ENCODE assay signal across 29 mouse cellular contexts in the genomic region with DNA sequence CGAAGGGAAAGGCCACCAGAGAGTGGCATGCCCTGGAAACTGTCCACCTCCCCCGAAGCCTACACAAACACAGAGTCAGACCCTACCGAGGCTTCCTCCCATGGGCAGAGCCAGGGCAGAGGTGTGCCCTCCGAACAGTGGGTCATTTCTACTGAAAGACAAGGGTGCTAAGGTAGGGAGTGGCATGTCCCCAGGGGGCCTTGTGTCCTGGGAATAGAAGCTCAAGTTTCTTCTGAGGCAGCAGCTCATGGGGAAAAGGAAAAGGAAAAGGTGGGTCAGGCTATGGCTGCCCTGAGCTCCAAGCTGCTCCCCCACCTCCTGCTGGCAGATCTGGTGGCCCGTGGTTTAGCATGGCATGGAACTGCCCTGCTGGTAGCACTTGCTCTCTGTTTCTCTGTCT.
DNase-seq lines count a peak whose midpoint lies in the region; ATAC-seq and TF ChIP-seq lines count a peak whose summit lies in the region.
"Had no signal": no experiment of that assay in that cellular context is flagged by ENCODE, and none has a peak within 500 bp of the region (broad histone marks: within the 10 kb centered on the region; RNA-seq: fewer than 3 reads in every experiment).

No protein-coding gene starts in this region.

- H3K9ac ChIP-seq in CH12.LX (ENCODE audit: insufficient read depth, low read depth) = peak overlapping the region; percentile 11; the same call in 1 of the 2 replicates
- H3K9ac ChIP-seq: forebrain, embryonic 13.5 days; heart, embryonic 15.5 days; hindbrain, embryonic 12.5 days; intestine, embryonic 15.5 days; limb, embryonic 15.5 days; liver, embryonic 13.5 days; lung, embryonic 14.5 days; stomach, embryonic 15.5 days had no signal

- TF ChIP-seq POLR2A in CH12.LX (IDR thresholded peaks at IDR 0.05; ENCODE audit: low read depth, low read length) = no peak

- H3K27me3 ChIP-seq in CH12.LX (replicated peaks) = no peaks in the 10 kb centered on the region
- H3K27me3 ChIP-seq: forebrain, embryonic 13.5 days; heart, embryonic 15.5 days; hindbrain, embryonic 12.5 days; intestine, embryonic 15.5 days; limb, embryonic 15.5 days; liver, embryonic 13.5 days; Patski; stomach, embryonic 15.5 days had no signal

- no peak for TF ChIP-seq RAD21 in CH12.LX (IDR thresholded peaks at IDR 0.05; ENCODE audit: low read depth, low read length)

- H3K9me3 ChIP-seq in CH12.LX (replicated peaks; ENCODE audit: low read length) = no peaks in the 10 kb centered on the region
- H3K9me3 ChIP-seq: forebrain, embryonic 13.5 days; G1E; heart, embryonic 15.5 days; hindbrain, embryonic 12.5 days; intestine, embryonic 15.5 days; limb, embryonic 15.5 days; liver, embryonic 13.5 days; stomach, embryonic 15.5 days had no signal

- intact Hi-C loops in gastrocnemius, adult 2 months (cut with DNase I) = loop anchor here (5.0 kb wide), 1 partner anchor 77 kb away; a partner anchor contains a TSS

- ATAC-seq in megakaryocyte-erythroid progenitor cell, adult 5-6 weeks (replicated peaks; ENCODE audit: low FRiP score, low TSS enrichment, poor library complexity, severe bottlenecking) = no peak
- ATAC-seq: forebrain, embryonic 13.5 days; hindbrain, postnatal 0 days; intestine, embryonic 15.5 days; Patski had no signal

- H3K4me3 ChIP-seq in gastrocnemius, adult 2 months = no peak overlapping the region
- no peak overlapping the region for H3K4me3 ChIP-seq in layer of hippocampus, adult 2 months
- H3K4me3 ChIP-seq in CH12.LX (replicated peaks in 1 of 3; ENCODE audit: low read depth in 2 of 3, low read length in 2 of 3, poor library complexity in 1 of 3) = peak overlapping the region in 1 of 3 experiments; percentile 42
- H3K4me3 ChIP-seq in macrophage (ENCODE audit: inconsistent target) = no peak overlapping the region
- H3K4me3 ChIP-seq: forebrain, embryonic 13.5 days; heart, embryonic 15.5 days; hindbrain, embryonic 12.5 days; intestine, embryonic 15.5 days; limb, embryonic 15.5 days; liver, embryonic 13.5 days; stomach, embryonic 15.5 days had no signal

- dilution Hi-C loops in CH12.LX (cut with MboI; ENCODE audit: extremely low pct_ligation_motif_present, extremely low pct_unique_long_range_greater_than_20kb, low sequenced_read_pairs) = no loop called here

- peak overlapping the region; percentile 37 for H3K4me2 ChIP-seq in CH12.LX (ENCODE audit: insufficient read depth, low read depth, poor library complexity, severe bottlenecking)
- H3K4me2 ChIP-seq: forebrain, embryonic 13.5 days; heart, embryonic 15.5 days; hindbrain, embryonic 12.5 days; intestine, embryonic 15.5 days; limb, embryonic 15.5 days; liver, embryonic 13.5 days; lung, embryonic 14.5 days; stomach, embryonic 15.5 days had no signal

- H3K27ac ChIP-seq in gastrocnemius, adult 2 months = peak overlapping the region; percentile 96
- peak overlapping the region; percentile 71 for H3K27ac ChIP-seq in layer of hippocampus, adult 2 months
- peak overlapping the region; percentile 99; the same call in 1 of the 2 replicates for H3K27ac ChIP-seq in CH12.LX (ENCODE audit: insufficient read depth, low read depth)
- H3K27ac ChIP-seq in macrophage = peak overlapping the region; percentile 8; the same call in 1 of the 2 replicates
- H3K27ac ChIP-seq: forebrain, embryonic 13.5 days; heart, embryonic 15.5 days; hindbrain, embryonic 12.5 days; hindbrain, postnatal 0 days; intestine, embryonic 15.5 days; limb, embryonic 15.5 days; liver, embryonic 13.5 days; stomach, embryonic 15.5 days had no signal

- DNase-seq in gastrocnemius, adult 2 months = no peak
- no peak for DNase-seq in gastrocnemius, adult 8-10 months (ENCODE audit: low spot score in 2 of 2)
- no peak for DNase-seq in layer of hippocampus, adult 2 months (ENCODE audit: low spot score in 2 of 2)
- DNase-seq in layer of hippocampus, postnatal 10 days (ENCODE audit: low spot score in 2 of 2) = no peak
- no peak for DNase-seq in CH12.LX (ENCODE audit: extremely low read depth)
- DNase-seq: adrenal gland, postnatal 25 days; cerebellum, adult 2 months; cerebellum, postnatal 25 days; gastrocnemius, postnatal 25 days; heart, adult 18-20 months; kidney, adult 9 months; kidney, postnatal 10 days; left cerebral cortex, postnatal 4 days; liver, embryonic 13.5 days; lung, embryonic 14.5 days; midbrain, embryonic 14.5 days; right cerebral cortex, postnatal 25 days; thymus, postnatal 14 days had no signal

- 0 out of 2 replicates have a peak, but pooled peaks cover 3% of the 10 kb centered on the region for H3K79me2 ChIP-seq in CH12.LX (replicated peaks; ENCODE audit: control insufficient read depth, extremely low read depth, insufficient read depth, poor library complexity, severe bottlenecking)
- H3K79me2 ChIP-seq in macrophage (ENCODE audit: inconsistent target) = peaks cover 78% of the 10 kb centered on the region

- 0 out of 2 replicates have a peak, but pooled peaks have one; percentile 6 for TF ChIP-seq CTCF in gastrocnemius, adult 2 months (IDR thresholded peaks at IDR 0.05)
- TF ChIP-seq CTCF in layer of hippocampus, adult 2 months (conservative IDR thresholded peaks at IDR 0.05) = 0 out of 2 replicates have a peak, but pooled peaks have one; percentile 3
- no peak for TF ChIP-seq CTCF in CH12.LX (conservative IDR thresholded peaks at IDR 0.05 in 1 of 2, IDR thresholded peaks at IDR 0.05 in 1 of 2; ENCODE audit: low read depth in 2 of 2, low read length in 2 of 2)

- peaks cover 52 to 63% of the 10 kb centered on the region in 2 experiments for H3K4me1 ChIP-seq in CH12.LX (ENCODE audit: control insufficient read depth in 1 of 2, insufficient read depth in 2 of 2)

- peaks cover 21 to 32% of the 10 kb centered on the region in 2 experiments for H3K36me3 ChIP-seq in CH12.LX (replicated peaks in 1 of 2; ENCODE audit: control insufficient read depth in 1 of 2, insufficient read depth in 1 of 2, low read length in 1 of 2)
- peaks cover 15% of the 10 kb centered on the region for H3K36me3 ChIP-seq in macrophage (ENCODE audit: inconsistent target)
- H3K36me3 ChIP-seq: heart, embryonic 15.5 days; hindbrain, embryonic 12.5 days; intestine, embryonic 15.5 days; liver, embryonic 13.5 days; stomach, embryonic 15.5 days had no signal

- no peak for TF ChIP-seq EP300 in CH12.LX (IDR thresholded peaks at IDR 0.05; ENCODE audit: low read length)

- WGBS in macrophage (ENCODE audit: missing documents) = 64% methylated on average over 5 of the region's 5 CpGs

- in situ Hi-C loops in CH12.LX (cut with MboI; ENCODE audit: low pct_ligation_motif_present, low pct_unique_long_range_greater_than_20kb, low sequenced_read_pairs) = loop anchor here (5.0 to 25.0 kb wide), 3 partner anchors 75 to 547 kb away; a partner anchor contains a TSS

TF ChIP-seq in CH12.LX, 34 proteins besides CTCF, POLR2A, EP300 and RAD21:
- no peak for TF ChIP-seq SMC3 (IDR thresholded peaks at IDR 0.05; ENCODE audit: low read depth, low read length)
- TF ChIP-seq MAFK (IDR thresholded peaks at IDR 0.05; ENCODE audit: insufficient replicate concordance, low read length) = no peak
- no peak for TF ChIP-seq JUN (IDR thresholded peaks at IDR 0.05; ENCODE audit: insufficient read depth, low read depth, low read length)
- no peak for TF ChIP-seq ZNF384 (IDR thresholded peaks at IDR 0.05; ENCODE audit: low read depth, low read length)
- TF ChIP-seq ETS1 (conservative IDR thresholded peaks at IDR 0.05; ENCODE audit: low read depth, low read length) = no peak
- TF ChIP-seq TCF12 (IDR thresholded peaks at IDR 0.05; ENCODE audit: low read depth, low read length) = no peak
TF ChIP-seq in CH12.LX: peak in this region for 0.

Comparison
In these comparisons a context has a peak if more than half of its experiments do, and no peak if none do; other contexts are left out.
1. H3K27ac ChIP-seq: peak in every context shown above with its lines; median percentile 99 in CH12.LX; 96 in gastrocnemius, adult 2 months; 71 in layer of hippocampus, adult 2 months; 8 in macrophage.
2. CTCF ChIP-seq: peak in gastrocnemius, adult 2 months (single experiment) and layer of hippocampus, adult 2 months (single experiment); none in CH12.LX (0 of 2).